Mouse (Mus musculus): ENCODE results near the gene Gucy2c. TPM values are rescaled to one million over a fixed set of nuclear protein-coding genes. Genes with fewer than 3 reads are reported as not detected.

The Gucy2c gene
- polyA plus RNA-seq, 1 experiment from 2014 or later = 0.05 TPM

Other genes with a start within 250 kb of the Gucy2c start
- gene Plbd1, start 119.8 kb downstream of the Gucy2c start, polyA plus RNA-seq (2016; fragmentation: Nextera tagmentation; extraction: Ambion mirVana) = 1.8 TPM in 2 replicates
- 0.65 and 0.78 TPM in 2 replicates for gene Hist4h4, start 22.6 kb upstream of the Gucy2c start, polyA plus RNA-seq (2016; fragmentation: Nextera tagmentation; extraction: Ambion mirVana)
- gene H2afj, start 26.5 kb upstream of the Gucy2c start, polyA plus RNA-seq (2016; fragmentation: Nextera tagmentation; extraction: Ambion mirVana) = 105 and 120 TPM in 2 replicates
- gene BC049715, start 45.9 kb upstream of the Gucy2c start, polyA plus RNA-seq (2016; fragmentation: Nextera tagmentation; extraction: Ambion mirVana) = 1.1 and 2.3 TPM in 2 replicates
- gene Wbp11, start 46.5 kb upstream of the Gucy2c start, polyA plus RNA-seq (2016; fragmentation: Nextera tagmentation; extraction: Ambion mirVana) = 140 and 155 TPM in 2 replicates
- gene Smco3, start 53.7 kb upstream of the Gucy2c start, polyA plus RNA-seq (2016; fragmentation: Nextera tagmentation; extraction: Ambion mirVana) = not detected in 2 replicates
- gene Art4, start 76.0 kb upstream of the Gucy2c start, polyA plus RNA-seq (2016; fragmentation: Nextera tagmentation; extraction: Ambion mirVana) = 1.7 and 2.3 TPM in 2 replicates
- 0.85 and 3.3 TPM in 2 replicates for gene Mgp, start 94.1 kb upstream of the Gucy2c start, polyA plus RNA-seq (2016; fragmentation: Nextera tagmentation; extraction: Ambion mirVana)
- gene Erp27, start 140.4 kb upstream of the Gucy2c start, polyA plus RNA-seq (2016; fragmentation: Nextera tagmentation; extraction: Ambion mirVana) = 0.24 TPM in 1 of 2 replicates, not detected in the other
- gene Pde6h, start 142.1 kb upstream of the Gucy2c start, polyA plus RNA-seq (2016; fragmentation: Nextera tagmentation; extraction: Ambion mirVana) = not detected in 2 replicates
- gene Arhgdib, start 160.1 kb upstream of the Gucy2c start, polyA plus RNA-seq (2016; fragmentation: Nextera tagmentation; extraction: Ambion mirVana) = 26.5 and 35.2 TPM in 2 replicates

Measured in hindbrain, embryonic 10.5 days (tissue).